Mouse (Mus musculus): Measurements from ENCODE around the gene Tmed2.

- TF ChIP-seq POLR2A (IDR thresholded peaks at IDR 0.05; ENCODE audit: insufficient read length, low read depth) (no peak), TCF3 (IDR thresholded peaks at IDR 0.05; ENCODE audit: insufficient read length, low read depth) (no peak), USF1 (IDR thresholded peaks at IDR 0.05; ENCODE audit: low read depth) (no peak), TCF12 (IDR thresholded peaks at IDR 0.05; ENCODE audit: insufficient read depth, poor library complexity, severe bottlenecking) (no peak), REST (IDR thresholded peaks at IDR 0.05; ENCODE audit: insufficient read depth, insufficient read length) (no peak), E2F4 (IDR thresholded peaks at IDR 0.05; ENCODE audit: insufficient read depth) (no peak), CEBPB (IDR thresholded peaks at IDR 0.05; ENCODE audit: insufficient read depth, poor library complexity, severe bottlenecking) (no peak), POLR2AphosphoS2 (IDR thresholded peaks at IDR 0.05; ENCODE audit: insufficient read length, low read depth) (no peak), MYOD1 (IDR thresholded peaks at IDR 0.05; ENCODE audit: control insufficient read depth in 1 of 3, insufficient read length in 2 of 3, low read depth in 2 of 3) (no peak)
These were observed 58.0 kb downstream of the Tmed2 start for GRCm38 (mm10) chr5:124598224-124599174.

Measured in myocyte (in vitro differentiated cells).